Mouse (Mus musculus) v-Abl transformed pro-B cells (cell line): ENCODE results near the gene Mettl3.
"Not testable (repeated sequence)": the region's sequence is repeated elsewhere in the genome, so short reads cannot be mapped to it uniquely, and the experiment has no call there.

Source experiments
- in situ Hi-C, 2 experiments: fragments of 400-800 bp; cut with MboI; formaldehyde crosslinking; loops; one replicate each; pipeline ENCODE4 v1.15.1; 2025; ENCODE audit not compliant: unreplicated experiment in 2 of 2

Gene Mettl3

DNA sequence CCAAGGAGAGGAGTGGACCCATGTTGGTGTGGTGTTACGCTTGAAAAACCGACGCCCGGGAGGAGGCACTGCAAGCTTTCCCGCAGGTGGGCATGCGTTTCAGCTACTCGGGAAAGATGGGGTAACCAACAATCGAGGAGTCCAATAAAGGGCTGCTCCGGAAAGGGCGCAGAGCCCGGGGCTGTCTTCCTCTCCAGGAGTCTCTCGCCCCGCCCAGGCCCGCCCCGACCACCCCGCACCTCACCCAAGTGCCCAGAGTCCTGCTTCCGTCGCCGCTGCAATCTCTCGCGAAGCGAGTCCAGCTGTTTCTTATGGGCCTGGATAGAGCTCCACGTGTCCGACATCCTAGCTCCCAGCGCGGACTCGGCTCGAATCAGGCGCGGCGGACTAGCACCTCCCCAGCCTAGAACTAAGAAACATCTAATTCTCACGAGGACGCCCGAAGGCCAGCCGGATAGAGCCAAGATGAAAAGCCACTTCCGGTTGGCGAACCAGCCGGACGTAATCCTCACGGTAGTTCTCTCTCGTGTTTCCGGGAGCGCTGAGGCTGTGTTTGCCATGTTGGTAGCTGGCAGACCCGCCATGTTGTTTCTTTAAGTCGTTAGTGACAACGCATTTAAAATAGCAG, at the start of gene Mettl3:
TSS of gene Mettl3 (minus strand) at position 485 of the 628 bp plus-strand sequence.
- in situ Hi-C loops, result no loop called here

GRCm38 (mm10) chr14:52339512-52339852, 34.6 kb upstream of the Mettl3 start:
- in situ Hi-C loops, result loop anchor here (5.0 to 25.0 kb wide), 6 partner anchors 217 to 1227 kb away; partner anchors contain the start of genes Ang4 (in 2 of the 2), Eddm3b (in 1 of the 2), Rnase6 (in 1 of the 2) and Zfp219 (in 1 of the 2)

DNA sequence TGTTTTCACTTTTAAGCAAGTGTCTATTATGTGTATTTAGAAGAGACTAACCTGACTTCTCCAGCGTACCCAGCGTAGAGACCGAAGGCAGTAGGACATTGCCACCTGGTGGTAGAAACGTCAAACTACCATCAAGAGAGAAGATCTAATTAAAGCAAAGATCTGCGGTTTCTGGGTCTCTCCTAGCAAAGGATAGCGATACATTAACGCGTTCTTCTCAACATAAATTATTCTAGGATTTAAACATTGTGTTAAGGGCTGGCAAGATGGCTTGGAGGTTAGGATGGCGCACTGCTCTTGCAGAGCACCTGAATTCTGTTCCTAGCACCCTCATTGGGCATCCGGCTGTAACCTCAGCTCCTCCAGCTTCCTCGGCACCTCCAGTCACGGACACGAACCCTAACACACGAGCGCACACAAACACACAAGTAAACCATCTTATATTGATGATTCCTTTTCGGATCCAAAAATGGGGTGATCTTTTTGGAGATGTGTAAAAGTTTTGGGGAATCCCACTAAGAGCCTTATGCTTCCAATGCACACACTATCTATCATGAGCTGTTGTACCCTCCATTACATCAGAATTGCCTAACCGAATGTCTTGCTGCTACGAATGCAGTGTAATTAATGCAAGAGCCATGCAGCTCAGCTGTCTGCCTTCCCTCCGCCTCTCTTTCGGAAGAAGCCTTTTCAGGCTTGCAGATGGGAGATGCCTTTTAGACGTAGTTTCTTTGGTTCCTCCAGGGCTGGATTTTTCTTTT, 34.0 kb upstream of the Mettl3 start:
- in situ Hi-C loops, result loop anchor here (5.0 to 25.0 kb wide), 6 partner anchors 217 to 1227 kb away; partner anchors contain the start of genes Ang4 (in 2 of the 2), Eddm3b (in 1 of the 2), Rnase6 (in 1 of the 2) and Zfp219 (in 1 of the 2)

DNA sequence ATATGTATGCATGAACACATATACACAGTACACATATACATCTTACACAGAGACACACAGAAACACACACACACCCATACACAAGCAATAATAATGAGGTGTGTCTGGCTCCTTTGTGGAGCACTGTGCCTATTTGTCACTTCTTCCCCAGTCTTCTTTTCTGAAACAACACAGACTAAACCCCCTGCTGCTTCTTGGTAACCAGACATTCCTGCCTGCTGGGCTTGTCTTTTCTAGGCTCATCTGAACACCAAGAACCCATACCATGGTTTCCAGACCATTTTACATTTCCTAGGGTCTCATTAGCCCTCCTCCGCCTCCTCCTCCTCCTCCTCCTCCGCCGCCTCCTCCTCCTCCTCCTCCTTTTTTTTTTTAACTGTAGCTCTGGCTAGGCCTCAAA, 27.2 kb upstream of the Mettl3 start:
- in situ Hi-C loops, result loop anchor here (5.0 to 25.0 kb wide), 5 partner anchors 35 to 1220 kb away; partner anchors contain the start of genes Ang4 (in 2 of the 2), Eddm3b (in 1 of the 2), Rnase6 (in 1 of the 2) and Zfp219 (in 1 of the 2)

DNA sequence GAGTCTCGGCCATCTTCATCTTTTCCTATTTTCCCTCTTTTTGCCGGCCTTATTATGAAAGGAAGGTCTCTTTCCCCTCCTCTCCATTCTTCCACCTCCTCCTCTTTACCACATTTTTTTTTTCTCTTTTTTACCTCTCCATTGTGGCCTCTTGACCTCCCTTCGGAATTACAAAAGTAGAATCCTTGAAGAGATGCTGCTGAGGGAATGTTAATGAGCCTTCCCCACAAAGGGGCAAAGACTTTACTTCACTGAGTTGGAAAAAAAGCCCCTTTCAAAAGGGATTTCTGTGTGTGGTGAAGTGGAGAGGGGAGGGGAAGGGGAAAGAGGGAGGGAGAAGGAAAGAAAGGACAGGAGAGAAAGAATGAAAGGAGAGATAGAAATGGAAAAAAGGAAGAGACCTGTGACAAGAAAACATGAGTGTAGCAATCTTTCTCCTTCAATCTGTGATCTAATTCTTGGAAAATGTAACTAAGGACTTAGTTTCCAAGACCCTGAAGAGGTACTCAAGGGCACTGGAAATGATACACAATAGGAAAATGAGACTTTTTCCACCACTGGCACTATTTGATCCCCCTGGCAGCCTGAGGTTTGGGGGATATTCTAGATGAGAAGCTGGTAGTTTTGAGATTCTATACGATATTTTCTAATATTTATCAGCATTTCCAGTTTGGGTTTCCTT, 26.3 kb upstream of the Mettl3 start:
- in situ Hi-C loops, result loop anchor here (5.0 to 25.0 kb wide), 5 partner anchors 34 to 1219 kb away; partner anchors contain the start of genes Ang4 (in 2 of the 2), Eddm3b (in 1 of the 2), Rnase6 (in 1 of the 2) and Zfp219 (in 1 of the 2)

GRCm38 (mm10) chr14:52327910-52328812, 23.2 kb upstream of the Mettl3 start, which contains the start of gene Sall2:
Gene Sall2 (minus strand): TSS chr14:52328762.
- in situ Hi-C loops, result loop anchor here (25.0 kb wide), 2 partner anchors 566 to 1216 kb away; partner anchors contain the start of genes Ang4 (in 1 of the 2), Eddm3b (in 1 of the 2) and Rnase6 (in 1 of the 2)

- in situ Hi-C loops, result loop anchor here (25.0 kb wide), 2 partner anchors 565 to 1215 kb away; partner anchors contain the start of genes Ang4 (in 1 of the 2), Eddm3b (in 1 of the 2) and Rnase6 (in 1 of the 2)
These were observed 22.5 kb upstream of the Mettl3 start for GRCm38 (mm10) chr14:52327375-52327901.

DNA sequence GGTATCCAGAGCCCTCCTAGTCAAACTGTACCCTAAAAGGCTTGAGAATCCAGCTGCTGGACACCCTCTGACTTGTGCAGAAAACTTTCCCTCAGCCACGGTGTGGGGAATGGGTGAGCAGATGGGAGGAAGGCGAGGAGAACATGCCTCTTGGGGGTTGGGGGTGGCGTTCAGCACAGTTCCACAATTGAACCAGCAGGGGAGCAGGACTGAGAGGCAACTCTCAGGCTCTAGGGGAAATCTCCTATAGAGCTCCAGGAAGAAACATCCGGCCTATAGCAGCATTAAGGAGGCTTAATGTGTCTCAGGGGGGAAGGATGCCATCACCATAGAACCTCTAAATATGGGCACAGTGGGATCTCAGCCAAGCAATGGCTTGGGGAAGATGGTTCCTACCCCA, 21.0 kb upstream of the Mettl3 start:
- in situ Hi-C loops, result loop anchor here (25.0 kb wide), 2 partner anchors 564 to 1214 kb away; partner anchors contain the start of genes Ang4 (in 1 of the 2), Eddm3b (in 1 of the 2) and Rnase6 (in 1 of the 2)

DNA sequence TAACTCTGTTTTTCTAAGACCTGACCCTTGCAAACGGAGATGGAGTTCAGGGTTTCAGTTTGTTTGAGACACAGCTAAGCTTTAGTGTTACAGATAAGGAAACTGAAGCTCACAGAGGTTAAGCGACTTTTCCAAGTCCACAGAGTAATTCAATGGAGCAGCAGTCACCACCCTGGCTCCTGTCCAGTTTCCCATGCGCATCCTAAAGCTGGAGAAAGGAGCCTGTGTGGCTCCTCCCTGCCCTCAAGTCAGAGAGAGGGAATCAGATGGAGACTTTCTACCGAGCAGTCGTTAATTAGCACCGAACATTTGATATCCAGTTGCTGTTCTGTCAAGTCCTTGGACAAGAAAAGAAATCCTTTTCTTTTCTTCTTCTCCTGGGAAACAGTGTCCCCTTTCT, 14.4 kb upstream of the Mettl3 start:
- in situ Hi-C loops, result no loop called here

GRCm38 (mm10) chr14:52316441-52317225, 11.7 kb upstream of the Mettl3 start:
- in situ Hi-C loops, result no loop called here

- in situ Hi-C loops, result no loop called here
These were observed 11.0 kb upstream of the Mettl3 start for GRCm38 (mm10) chr14:52315792-52316440.

DNA sequence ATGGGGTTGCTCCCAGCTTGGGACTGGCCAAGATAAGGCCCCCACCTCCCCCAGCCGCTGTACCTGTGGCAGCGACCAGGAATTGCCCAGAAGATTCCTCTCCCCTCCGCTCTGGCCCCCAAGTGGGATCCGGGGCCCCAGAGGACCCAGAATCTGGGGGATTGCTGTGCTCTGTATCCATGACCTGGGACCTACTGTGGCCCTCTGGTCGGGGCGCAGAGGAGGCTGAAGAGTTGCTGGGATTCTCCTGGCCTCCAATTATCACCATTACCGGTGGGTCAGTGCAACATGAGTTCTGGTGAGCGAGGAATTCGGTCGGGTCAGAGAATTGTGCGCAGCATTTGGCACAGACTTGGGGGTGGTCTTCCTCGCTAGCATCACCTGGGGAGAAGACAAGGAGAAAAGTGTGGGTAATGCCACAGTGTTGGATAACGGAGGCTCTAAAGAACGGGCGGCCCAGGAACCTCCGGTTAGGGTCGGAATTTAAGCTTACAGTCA, 10.4 kb upstream of the Mettl3 start:
- in situ Hi-C loops, result no loop called here

- in situ Hi-C loops, result no loop called here
These were observed 9.9 kb upstream of the Mettl3 start for GRCm38 (mm10) chr14:52314808-52315150.

DNA sequence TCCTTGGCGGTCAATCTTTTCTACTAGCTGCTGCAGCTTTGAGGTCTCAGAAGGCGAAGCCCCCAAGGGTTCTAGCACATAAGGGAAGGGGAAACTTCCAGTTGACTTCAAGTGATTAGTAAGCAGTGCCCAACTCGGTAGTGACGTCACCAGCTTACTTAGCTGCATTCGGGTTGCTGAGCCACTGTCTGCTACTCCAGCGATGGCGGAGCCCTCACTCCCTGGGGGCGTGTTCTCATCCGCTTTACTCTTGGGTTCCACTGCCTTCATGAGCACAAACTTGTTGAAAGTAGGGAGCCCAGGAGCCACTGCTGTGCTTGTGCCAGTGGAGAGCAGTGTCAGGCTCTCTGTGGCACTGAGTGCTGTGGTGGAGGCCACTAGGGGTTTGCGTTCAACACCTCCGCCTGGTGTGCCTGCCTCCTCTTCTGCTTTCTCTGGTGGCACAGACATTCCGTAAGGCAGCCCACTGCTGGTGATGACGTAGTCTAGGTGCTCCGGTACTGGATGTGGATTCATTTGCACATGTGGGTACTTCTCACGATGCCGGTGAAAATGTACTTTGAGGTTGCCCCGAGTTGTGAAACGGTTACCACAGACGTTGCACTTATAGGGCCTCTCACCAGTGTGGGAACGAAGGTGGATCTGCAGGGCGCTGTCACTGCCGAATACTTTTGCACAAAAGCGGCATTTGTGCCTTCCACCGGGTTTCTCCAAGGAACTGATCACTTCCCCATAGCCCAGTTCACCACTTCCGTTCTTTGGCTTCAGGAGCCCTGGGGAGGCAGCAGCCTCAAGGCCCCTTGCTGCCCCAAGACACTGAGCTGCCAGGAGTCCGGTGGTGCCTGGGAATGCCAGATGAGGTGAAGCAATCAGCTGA, 9.2 kb upstream of the Mettl3 start:
- in situ Hi-C loops, result no loop called here

GRCm38 (mm10) chr14:52310906-52311305, 6.0 kb upstream of the Mettl3 start:
- in situ Hi-C loops, result no loop called here

- in situ Hi-C loops, result not testable (repeated sequence)
These were observed 5.4 kb upstream of the Mettl3 start for GRCm38 (mm10) chr14:52310343-52310742.

GRCm38 (mm10) chr14:52306100-52306499, 1.2 kb upstream of the Mettl3 start:
- in situ Hi-C loops, result no loop called here
